Mouse (Mus musculus) kidney, postnatal 25 days (tissue): ENCODE measurements around the gene Olfr1121.
"Not testable (repeated sequence)": the region's sequence is repeated elsewhere in the genome, so short reads cannot be mapped to it uniquely, and the experiment has no call there.

Experiments
- DNase-seq, 2 experiments: peaks; one replicate each; pipeline ENCODE4 v3.0.0; 2021; ENCODE audit warnings: mixed read lengths in 2 of 2

Gene Olfr1121

DNA sequence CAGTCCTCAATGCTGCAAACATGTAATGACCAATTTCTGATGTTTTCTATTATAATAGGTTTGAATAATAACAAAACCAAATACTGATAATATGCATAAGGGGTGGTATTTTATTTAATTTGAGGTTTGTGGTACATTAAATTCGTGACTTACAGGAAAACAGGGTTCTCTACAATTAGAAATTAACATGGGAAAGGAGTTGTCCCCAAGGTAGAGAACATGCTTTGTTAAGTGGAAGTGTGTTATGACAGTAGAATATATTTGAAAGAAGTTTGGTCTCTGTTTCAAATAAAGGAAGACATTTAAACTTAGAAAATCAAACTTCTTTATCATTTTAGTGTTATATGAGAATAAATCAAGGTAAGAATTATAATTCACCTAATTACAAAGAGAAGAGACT is at the start of gene Olfr1121:
Olfr1121 (plus strand) TSS at position 301 of the 400 bp plus-strand sequence.
- no peak for DNase-seq

DNA sequence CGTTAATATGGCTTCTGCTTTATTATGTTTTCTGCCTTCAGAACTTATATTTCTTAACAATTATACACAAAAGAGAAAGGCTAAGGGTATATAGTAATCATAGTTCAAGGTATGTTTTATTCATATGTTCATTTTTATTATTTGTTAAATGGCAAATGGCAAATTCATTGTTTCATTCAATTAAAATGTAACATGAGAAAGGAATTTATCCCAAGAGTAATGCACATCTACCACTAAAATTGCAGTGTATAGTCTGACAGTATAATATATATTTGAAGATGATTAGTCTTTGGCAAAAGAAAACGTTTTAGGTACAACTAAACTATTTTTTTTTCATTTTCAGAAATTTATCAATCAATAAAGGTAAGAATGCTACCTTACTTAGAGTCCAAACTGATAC is 15.2 kb upstream of the Olfr1121 start, which contains the start of gene Olfr1120:
Olfr1120 (plus strand) TSS at position 301 of the 400 bp plus-strand sequence.
- no peak for DNase-seq

DNA sequence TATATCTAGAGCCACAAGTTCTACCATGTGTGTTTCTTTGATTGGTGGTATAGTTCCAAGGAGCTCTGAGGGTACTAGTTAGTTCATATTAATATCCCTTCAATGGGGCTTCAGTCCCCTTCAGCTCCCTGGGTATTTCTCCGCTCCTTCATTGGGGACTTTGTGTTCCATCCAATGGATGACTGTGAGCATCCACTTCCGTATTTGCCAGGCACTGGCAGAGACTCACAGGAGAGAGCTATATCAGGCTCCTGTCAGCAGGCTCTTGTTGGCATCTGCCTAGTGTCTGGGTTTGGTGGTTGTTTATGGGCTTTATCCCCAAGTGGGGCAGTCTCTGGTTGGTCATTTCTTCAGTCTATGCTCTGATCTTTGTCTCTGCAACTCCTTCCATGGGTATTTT is 9.6 kb upstream of the Olfr1121 start:
- not testable (repeated sequence) for DNase-seq

DNA sequence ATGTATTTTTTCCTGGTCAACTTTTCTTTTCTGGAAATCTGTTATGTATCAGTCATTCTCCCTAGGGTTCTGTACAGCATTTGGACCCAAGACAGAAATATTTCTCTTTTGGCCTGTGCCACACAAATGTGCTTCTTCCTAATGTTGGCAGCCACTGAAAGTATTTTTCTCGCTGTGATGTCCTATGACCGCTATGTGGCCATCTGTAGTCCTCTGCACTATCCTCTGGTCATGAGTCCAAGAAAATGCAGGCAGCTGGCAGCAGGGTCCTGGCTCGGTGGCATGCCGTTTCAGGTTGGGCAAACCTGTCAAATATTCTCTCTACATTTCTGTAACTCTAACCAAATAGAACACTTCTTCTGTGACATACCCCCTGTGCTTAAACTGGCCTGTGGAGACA is 2.0 kb downstream of the Olfr1121 start:
- no peak for DNase-seq

DNA sequence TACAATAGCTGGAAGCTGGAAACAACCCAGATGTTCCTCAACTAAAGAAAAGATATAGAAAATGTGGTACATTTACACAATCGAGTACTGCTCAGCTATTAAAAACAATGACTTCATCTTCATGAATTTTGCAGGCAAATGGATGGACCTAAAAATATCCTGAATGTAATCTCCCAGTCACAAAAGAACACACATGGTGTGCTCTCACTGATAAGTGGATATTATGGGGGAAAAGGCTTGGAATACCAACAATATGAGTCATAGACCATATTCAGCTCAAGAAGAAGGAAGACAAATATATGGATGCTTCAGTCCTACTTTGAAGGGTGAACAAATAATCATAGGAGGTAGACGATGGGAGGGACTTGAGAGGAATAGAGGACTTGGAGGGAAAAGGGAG is 14.2 kb downstream of the Olfr1121 start:
- no peak for DNase-seq

DNA sequence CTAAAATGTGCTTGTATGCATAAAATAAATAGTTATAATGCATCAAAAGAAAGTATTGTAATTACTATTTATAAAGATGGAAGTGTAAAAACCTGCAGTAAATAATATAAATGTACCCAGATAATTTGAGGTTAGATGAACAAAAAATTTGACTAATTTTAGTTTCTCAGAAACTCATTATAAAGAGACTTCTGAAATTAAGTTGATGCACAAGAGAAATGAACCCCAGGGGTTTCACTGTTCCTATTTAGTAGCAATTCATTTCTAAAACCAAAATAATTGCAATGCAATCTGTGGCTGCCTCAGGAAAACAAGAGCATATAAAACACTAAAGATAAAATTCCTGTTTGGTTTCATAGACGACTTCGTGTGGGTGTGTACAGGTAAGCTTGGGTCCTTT is 15.9 kb downstream of the Olfr1121 start, which contains the start of gene Olfr1122:
Olfr1122 (plus strand) TSS at position 301 of the 400 bp plus-strand sequence.
- no peak for DNase-seq

DNA sequence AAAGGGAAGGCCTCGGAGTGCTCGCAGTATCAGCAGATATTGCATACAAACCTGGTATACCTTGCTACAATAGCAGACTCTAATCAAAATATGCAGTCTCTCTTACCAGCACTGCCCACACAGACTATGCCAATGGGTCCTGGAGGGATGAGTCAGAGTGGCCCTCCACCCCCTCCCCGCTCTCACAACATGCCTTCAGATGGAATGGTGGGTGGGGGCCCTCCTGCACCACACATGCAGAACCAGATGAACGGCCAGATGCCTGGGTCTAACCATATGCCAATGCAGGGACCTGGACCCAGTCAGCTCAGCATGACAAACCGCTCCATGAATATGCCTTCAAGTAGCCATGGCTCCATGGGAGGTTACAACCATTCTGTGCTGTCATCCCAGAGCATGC is 23.9 kb downstream of the Olfr1121 start:
- not testable (repeated sequence) for DNase-seq

DNA sequence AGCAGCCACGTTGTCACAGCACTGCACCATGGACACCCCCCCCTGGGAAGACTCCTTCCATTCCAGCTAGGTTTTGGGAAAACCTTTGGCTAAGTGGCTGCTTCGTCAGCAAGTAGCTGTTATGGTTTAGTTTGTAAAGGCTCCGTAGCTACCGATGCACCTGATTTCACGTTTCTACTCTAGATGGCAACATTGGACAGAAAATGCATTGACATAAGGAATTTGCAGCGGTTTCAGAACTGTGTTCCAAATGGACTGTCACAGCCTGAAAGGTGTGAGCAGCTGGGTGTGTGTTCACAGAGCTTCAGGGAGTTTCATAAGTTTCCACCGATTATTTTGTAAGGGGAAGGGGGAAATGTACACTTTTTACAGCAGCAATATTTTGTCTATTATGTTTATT is 25.0 kb downstream of the Olfr1121 start:
- not testable (repeated sequence) for DNase-seq

DNA sequence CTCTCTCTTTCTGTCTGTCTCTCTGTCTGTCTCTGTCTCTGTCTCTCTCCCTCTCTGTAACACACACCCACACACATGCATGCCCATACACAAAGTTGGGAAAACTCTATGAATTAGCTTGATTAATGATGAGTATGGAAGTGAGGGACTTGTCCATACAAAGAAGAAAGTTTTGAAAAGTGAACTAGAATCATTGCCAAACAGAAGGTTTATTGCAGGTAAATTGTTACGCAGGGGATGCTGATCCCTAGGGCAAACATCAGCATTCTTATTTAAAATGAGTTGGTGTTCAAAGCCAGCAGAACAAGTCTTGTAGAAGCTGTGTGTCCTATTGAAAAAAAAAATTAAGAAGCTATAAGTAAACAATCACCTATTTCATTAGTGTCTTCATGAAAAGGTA is 46.6 kb downstream of the Olfr1121 start, which contains the start of gene Olfr1123:
Olfr1123 (plus strand) TSS at position 301 of the 400 bp plus-strand sequence.
- DNase-seq, result no peak
